Mouse (Mus musculus): ENCODE results near the gene Itpk1.

- TF ChIP-seq POLR2A (IDR thresholded peaks at IDR 0.05; ENCODE audit: insufficient read depth, low read depth, low read length) (no peak), CTCF (IDR thresholded peaks at IDR 0.05) (no peak), EP300 (IDR thresholded peaks at IDR 0.05; ENCODE audit: insufficient read depth, low read depth, low read length) (no peak)
Observed at GRCm38 (mm10) chr12:102683979-102684378, 20.8 kb downstream of the Itpk1 start.
